Mouse (Mus musculus) forebrain, embryonic 12.5 days (tissue): Measurements from ENCODE around the gene Nmur1. TPM values are rescaled to one million over a fixed set of nuclear protein-coding genes. Genes with fewer than 3 reads are reported as not detected.

Source experiments
- ATAC-seq: fragments of 200-750 bp; cut with Nextera tagmentation; 2 replicates; pipeline ENCODE4 v1.8.0; 2017; ENCODE audit warnings: moderate TSS enrichment; ENCODE audit not compliant: low FRiP score
- H3K27ac ChIP-seq: fragments of 300-500 bp; sonication (generic); 2 replicates; pipeline ENCODE4 v1.5.1; 2016; ENCODE audit warnings: mild to moderate bottlenecking
- H3K27me3 ChIP-seq: fragments of 300-500 bp; sonication (generic); 2 replicates; pipeline ENCODE4 v1.6.1; 2016; ENCODE audit warnings: mild to moderate bottlenecking
- H3K36me3 ChIP-seq: fragments of 300-500 bp; sonication (generic); replicated peaks from 2 replicates; pipeline ENCODE4 v1.6.1; 2016; ENCODE audit warnings: mild to moderate bottlenecking
- H3K4me1 ChIP-seq: fragments of 300-500 bp; sonication (generic); 2 replicates; pipeline ENCODE4 v1.6.1; 2016
- H3K4me2 ChIP-seq: fragments of 300-500 bp; sonication (generic); 2 replicates; pipeline ENCODE4 v1.6.1; 2016; ENCODE audit warnings: mild to moderate bottlenecking, moderate library complexity
- H3K4me3 ChIP-seq: fragments of 300-500 bp; sonication (generic); replicated peaks from 2 replicates; pipeline ENCODE4 v1.5.1; 2016; ENCODE audit warnings: mild to moderate bottlenecking
- H3K9ac ChIP-seq: fragments of 300-500 bp; sonication (generic); 2 replicates; pipeline ENCODE4 v1.6.1; 2016; ENCODE audit warnings: mild to moderate bottlenecking
- H3K9me3 ChIP-seq: fragments of 300-500 bp; sonication (generic); 2 replicates; pipeline ENCODE4 v1.6.1; 2016
- WGBS: fragments of 180-500 bp; shearing (Covaris S2); methylation state at CpG from one replicate; pipeline ENCODE4 v1.1.7; 2016; 5-methylcytosine and 5-hydroxymethylcytosine counted together
- polyA plus RNA-seq: library from polyadenylated mRNA; unstranded; fragments of >200 nt; fragmentation: Nextera tagmentation; extraction: Ambion mirVana; gene quantifications from 2 replicates; pipeline ENCODE4 v1.2.1, GENCODE M21; 2016

Nmur1 gene
- polyA plus RNA-seq, 1 experiment from 2014 or later, result not detected

DNA sequence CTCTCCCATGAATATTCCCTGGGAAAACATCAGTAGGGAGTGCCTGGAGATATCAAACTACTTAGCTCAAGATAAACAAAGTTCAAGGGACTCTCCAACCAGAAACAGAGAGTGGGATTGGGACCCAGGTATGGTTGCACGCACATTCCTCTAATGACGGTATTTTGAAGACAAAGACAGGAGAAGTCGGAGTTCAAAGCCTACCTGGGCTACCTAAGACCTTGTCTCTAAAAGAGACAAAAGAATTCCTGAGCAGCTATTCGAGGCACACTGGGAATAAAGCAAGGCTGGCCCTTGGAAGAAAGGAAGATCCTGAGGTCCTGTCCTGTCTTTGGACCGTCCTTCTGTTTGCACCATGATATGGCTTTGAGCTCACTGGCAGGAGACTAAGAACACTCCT is 26.7 kb upstream of the Nmur1 start:
- WGBS, result 67% methylated on average over 5 of the region's 5 CpGs
- no peak for ATAC-seq
- no peaks in the 10 kb centered on the region for H3K27me3 ChIP-seq

DNA sequence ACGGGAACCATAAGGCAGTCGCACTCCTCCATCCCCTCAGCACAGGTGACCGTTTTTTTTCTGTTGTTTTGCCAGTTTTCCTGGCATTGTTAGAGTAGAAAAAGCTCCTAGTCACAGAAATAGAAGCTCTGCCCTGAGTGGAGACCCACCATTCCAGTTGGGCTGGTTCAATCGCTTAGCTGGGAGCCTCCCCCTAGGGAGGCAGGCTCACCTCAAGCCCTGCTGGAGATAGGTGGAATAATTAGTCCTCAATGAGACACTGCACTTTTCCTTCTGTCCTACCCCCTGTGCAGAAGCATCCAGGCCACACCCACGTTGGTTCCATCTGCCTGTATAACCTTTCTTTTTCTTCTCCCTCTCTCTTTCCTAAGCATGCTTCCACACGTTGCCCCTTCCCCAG is 23.9 kb upstream of the Nmur1 start:
- Histone ChIP-seq H3K9me3 (no peaks in the 10 kb centered on the region), H3K4me1 (peaks cover 7% of the 10 kb centered on the region; the same call in 1 of the 2 replicates), H3K36me3 (no peaks in the 10 kb centered on the region), H3K27ac (no peak overlapping the region), H3K4me3 (no peak overlapping the region), H3K27me3 (no peaks in the 10 kb centered on the region), H3K4me2 (no peak overlapping the region), H3K9ac (no peak overlapping the region)
- 41% methylated on average over 6 of the region's 6 CpGs for WGBS
- ATAC-seq, result no peak

More for the DNA sequence above, 26.7 kb upstream of the Nmur1 start:
- Histone ChIP-seq H3K9ac (no peak overlapping the region), H3K27ac (no peak overlapping the region), H3K36me3 (no peaks in the 10 kb centered on the region), H3K9me3 (no peaks in the 10 kb centered on the region), H3K4me2 (no peak overlapping the region), H3K4me1 (peaks cover 7% of the 10 kb centered on the region; the same call in 1 of the 2 replicates), H3K4me3 (no peak overlapping the region)

DNA sequence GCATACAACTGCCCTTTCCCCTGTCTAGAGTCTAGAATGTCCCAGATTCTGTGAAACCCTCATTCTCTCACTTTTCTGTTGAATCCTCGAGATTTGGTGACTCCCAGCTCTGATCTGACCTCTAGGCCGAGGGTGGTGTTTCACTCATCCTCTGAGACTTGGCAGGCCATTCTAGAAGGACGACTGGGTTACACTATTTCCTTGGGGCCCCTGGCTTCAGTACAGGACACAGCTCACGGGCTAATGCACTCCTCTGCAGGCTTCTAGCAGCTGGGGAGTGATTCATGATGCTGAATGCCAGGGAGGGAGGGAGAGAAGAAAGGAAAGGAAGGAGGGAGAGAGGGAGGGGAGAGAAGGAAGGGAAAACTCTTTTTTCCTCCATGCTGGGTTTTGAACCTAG is 22.2 kb upstream of the Nmur1 start:
- H3K36me3 ChIP-seq, result no peaks in the 10 kb centered on the region
- 51% methylated on average over 4 of the region's 4 CpGs for WGBS
- ATAC-seq, result no peak

DNA sequence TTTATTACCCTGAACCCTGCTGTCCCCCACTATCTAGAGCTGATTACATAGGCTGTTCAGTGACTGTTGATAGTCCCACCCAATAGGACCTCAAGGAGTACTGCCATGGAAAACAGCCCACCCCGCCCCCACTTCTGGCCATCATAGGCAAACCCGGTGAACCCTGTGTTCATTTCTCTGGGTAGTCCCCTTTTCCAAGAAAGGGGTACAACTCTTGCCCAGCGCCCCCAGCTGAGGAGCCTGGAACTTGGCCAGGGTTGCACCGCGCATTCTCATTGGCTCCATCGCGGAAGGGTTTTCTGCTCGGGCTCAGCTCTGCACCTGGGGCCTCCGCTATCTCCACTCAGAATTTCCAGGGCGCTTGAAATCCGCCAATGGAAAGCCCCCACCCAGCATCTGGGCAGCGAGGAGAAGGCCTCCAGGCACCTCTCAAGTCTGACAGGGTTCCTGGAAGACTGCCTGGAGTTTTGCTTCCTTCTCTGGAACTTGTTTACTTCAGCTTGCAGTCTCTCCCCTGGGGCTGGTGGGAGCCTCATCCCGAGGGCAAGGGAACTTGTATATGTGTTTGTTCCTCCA is 21.7 kb upstream of the Nmur1 start:
- Histone ChIP-seq H3K4me2 (no peak overlapping the region), H3K36me3 (no peaks in the 10 kb centered on the region), H3K4me1 (peaks cover 19% of the 10 kb centered on the region), H3K9ac (no peak overlapping the region), H3K4me3 (no peak overlapping the region), H3K27ac (peak overlapping the region; percentile 5; the same call in 1 of the 2 replicates), H3K27me3 (no peaks in the 10 kb centered on the region), H3K9me3 (no peaks in the 10 kb centered on the region)
- no peak for ATAC-seq
- WGBS, result 53% methylated on average over 13 of the region's 13 CpGs

More for the DNA sequence above, 22.2 kb upstream of the Nmur1 start:
- Histone ChIP-seq H3K27me3 (no peaks in the 10 kb centered on the region), H3K4me1 (peaks cover 14% of the 10 kb centered on the region), H3K9ac (no peak overlapping the region), H3K27ac (0 out of 2 replicates have a peak overlapping the region, but pooled peaks have one; percentile 19), H3K4me3 (no peak overlapping the region), H3K9me3 (no peaks in the 10 kb centered on the region), H3K4me2 (no peak overlapping the region)

DNA sequence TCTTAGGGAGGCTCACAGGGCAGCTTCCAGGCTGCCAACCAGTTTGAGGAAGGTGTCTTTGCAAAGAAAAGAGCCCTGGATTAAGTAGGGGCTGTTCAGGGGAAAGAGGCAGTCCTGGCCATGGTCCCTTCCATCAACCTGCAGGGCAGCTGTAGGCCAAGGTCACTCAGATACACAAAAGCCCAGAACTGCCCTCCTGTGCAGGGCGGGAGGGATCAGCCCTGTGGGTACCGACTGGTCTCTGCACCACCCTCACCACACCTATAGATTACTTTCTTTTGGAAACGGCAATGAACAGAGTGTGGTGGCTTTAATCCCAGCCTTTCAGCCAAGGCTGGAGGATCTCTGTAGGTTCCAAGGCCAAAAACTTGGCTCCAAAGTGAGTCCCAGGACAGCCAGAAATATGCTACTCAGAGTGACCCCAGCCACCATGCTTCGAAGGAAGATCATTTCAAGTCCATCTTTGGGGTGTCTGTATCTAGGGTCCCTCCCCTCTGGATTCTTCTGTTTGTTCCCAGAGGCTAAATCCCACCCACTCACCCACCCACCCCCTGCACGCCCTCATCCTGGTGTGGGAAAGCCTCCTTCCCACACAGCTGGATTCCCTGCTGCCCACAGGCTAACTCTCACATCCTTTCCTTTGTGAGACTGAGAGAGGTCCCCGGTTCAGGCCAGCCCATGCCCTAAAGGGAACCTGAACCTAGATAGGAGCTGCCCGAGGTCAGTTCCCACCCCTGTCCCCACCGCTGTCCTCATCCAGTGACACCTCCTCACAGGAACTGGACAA is 17.6 kb upstream of the Nmur1 start:
- Histone ChIP-seq H3K9me3 (no peaks in the 10 kb centered on the region), H3K27ac (peak overlapping the region; percentile 99), H3K9ac (peak overlapping the region; percentile 88), H3K27me3 (no peaks in the 10 kb centered on the region), H3K36me3 (no peaks in the 10 kb centered on the region), H3K4me2 (peak overlapping the region; percentile 76), H3K4me1 (peaks cover 52% of the 10 kb centered on the region), H3K4me3 (peak overlapping the region; percentile 47)
- 53% methylated on average over 8 of the region's 8 CpGs for WGBS
- no peak for ATAC-seq

- Histone ChIP-seq H3K4me3 (peak overlapping the region; percentile 47), H3K4me2 (peak overlapping the region; percentile 76), H3K27me3 (no peaks in the 10 kb centered on the region), H3K36me3 (no peaks in the 10 kb centered on the region), H3K27ac (peak overlapping the region; percentile 99), H3K4me1 (peaks cover 52% of the 10 kb centered on the region), H3K9ac (peak overlapping the region; percentile 88), H3K9me3 (no peaks in the 10 kb centered on the region)
- peak; percentile 37 for ATAC-seq
- WGBS, result 2% methylated on average over 24 of the region's 24 CpGs
Observed at GRCm38 (mm10) chr1:86442832-86443231, 16.8 kb upstream of the Nmur1 start.

GRCm38 (mm10) chr1:86441980-86442831 is 16.2 kb upstream of the Nmur1 start:
- H3K4me1 ChIP-seq, result peaks cover 56% of the 10 kb centered on the region
- no peaks in the 10 kb centered on the region for H3K9me3 ChIP-seq
- H3K9ac ChIP-seq, result peak overlapping the region; percentile 88
- ATAC-seq, result peak; percentile 79
- under 1% methylated on average over 80 of the region's 81 CpGs for WGBS
- H3K4me3 ChIP-seq, result peak overlapping the region; percentile 47
- H3K27me3 ChIP-seq, result no peaks in the 10 kb centered on the region
- H3K4me2 ChIP-seq, result peak overlapping the region; percentile 76
- H3K27ac ChIP-seq, result peak overlapping the region; percentile 99
- no peaks in the 10 kb centered on the region for H3K36me3 ChIP-seq

DNA sequence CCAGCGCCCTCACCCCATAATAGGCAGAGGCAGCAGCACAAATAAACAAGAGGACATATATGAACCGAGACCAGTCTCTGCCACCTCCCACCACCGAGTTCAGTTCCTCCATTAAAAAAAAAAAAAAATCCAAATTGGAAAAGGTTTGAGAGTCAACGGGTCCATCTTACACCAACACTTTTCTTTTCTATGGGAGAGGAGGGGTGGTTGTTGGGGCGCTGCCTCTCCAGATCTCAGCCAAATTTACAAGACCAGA is 15.6 kb upstream of the Nmur1 start:
- Histone ChIP-seq H3K4me1 (peaks cover 59% of the 10 kb centered on the region), H3K27ac (peak overlapping the region; percentile 99), H3K36me3 (no peaks in the 10 kb centered on the region), H3K4me2 (peak overlapping the region; percentile 76), H3K9ac (peak overlapping the region; percentile 88), H3K4me3 (peak overlapping the region; percentile 47), H3K9me3 (no peaks in the 10 kb centered on the region), H3K27me3 (no peaks in the 10 kb centered on the region)
- 0% methylated on average over 5 of the region's 5 CpGs for WGBS
- no peak for ATAC-seq

DNA sequence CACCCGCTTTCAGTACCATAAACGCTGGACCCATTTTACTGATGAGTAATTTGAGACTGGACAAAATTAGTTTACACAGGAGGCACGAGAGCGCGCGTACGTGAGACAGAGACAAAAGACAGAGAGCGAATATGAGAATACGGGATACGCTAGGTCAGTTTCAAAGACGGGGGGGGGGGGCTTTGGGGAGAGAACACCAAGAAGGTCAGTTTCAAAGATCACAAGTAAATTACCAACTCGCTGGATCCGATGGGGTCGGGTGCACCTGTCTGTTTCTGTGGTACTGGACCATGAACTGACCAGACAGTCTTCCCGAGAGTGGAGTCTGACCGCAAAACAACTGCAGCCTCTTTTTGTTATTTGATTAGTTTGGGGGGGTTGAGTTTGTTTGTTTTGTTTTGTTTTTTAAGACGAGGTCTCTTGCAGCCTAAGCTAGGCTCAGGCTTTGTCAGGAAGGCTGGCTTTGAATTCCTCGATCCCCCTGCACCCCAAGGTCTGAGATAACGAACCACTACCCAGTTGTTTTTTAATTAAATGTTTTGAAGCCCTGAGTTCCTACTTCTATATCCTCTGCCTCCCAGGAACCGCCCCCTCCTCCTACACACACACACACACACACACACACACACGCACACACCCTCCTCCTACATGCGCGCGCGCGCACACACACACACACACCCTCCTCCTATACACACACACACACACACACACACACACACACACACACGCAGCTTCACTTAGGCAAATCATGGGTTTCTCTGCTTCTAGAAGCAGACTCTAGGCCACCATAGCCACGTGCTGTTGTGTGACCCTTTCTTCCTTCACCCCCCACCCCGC is 15.1 kb upstream of the Nmur1 start:
- Histone ChIP-seq H3K4me2 (peak overlapping the region; percentile 76), H3K9me3 (no peaks in the 10 kb centered on the region), H3K36me3 (no peaks in the 10 kb centered on the region), H3K4me3 (peak overlapping the region; percentile 47), H3K9ac (peak overlapping the region; percentile 88), H3K27me3 (no peaks in the 10 kb centered on the region), H3K4me1 (peaks cover 65% of the 10 kb centered on the region), H3K27ac (peak overlapping the region; percentile 99)
- under 1% methylated on average over 25 of the region's 29 CpGs for WGBS
- peak; percentile 37 for ATAC-seq

- WGBS, result 2% methylated on average over 18 of the region's 18 CpGs
- Histone ChIP-seq H3K4me1 (peaks cover 72% of the 10 kb centered on the region), H3K27ac (peak overlapping the region; percentile 99), H3K4me3 (peak overlapping the region; percentile 47), H3K9ac (peak overlapping the region; percentile 88; the same call in 1 of the 2 replicates), H3K4me2 (peak overlapping the region; percentile 76), H3K27me3 (no peaks in the 10 kb centered on the region), H3K9me3 (no peaks in the 10 kb centered on the region), H3K36me3 (no peaks in the 10 kb centered on the region)
- ATAC-seq, result peak; percentile 77
Observed at GRCm38 (mm10) chr1:86440171-86440886, 14.3 kb upstream of the Nmur1 start.

GRCm38 (mm10) chr1:86439487-86440170 is 13.6 kb upstream of the Nmur1 start:
- Histone ChIP-seq H3K27me3 (no peaks in the 10 kb centered on the region), H3K4me2 (peak overlapping the region; percentile 76; the same call in 1 of the 2 replicates), H3K9me3 (no peaks in the 10 kb centered on the region), H3K27ac (peak overlapping the region; percentile 99), H3K4me3 (no peak overlapping the region), H3K9ac (peak overlapping the region; percentile 21; the same call in 1 of the 2 replicates), H3K36me3 (no peaks in the 10 kb centered on the region), H3K4me1 (peaks cover 79% of the 10 kb centered on the region)
- WGBS, result 37% methylated on average over 8 of the region's 8 CpGs
- no peak for ATAC-seq
